Mouse (Mus musculus) right cerebral cortex, adult 18-20 months (tissue): ENCODE results near the gene Car10.

ENCODE experiments used
- DNase-seq: peaks from one replicate; pipeline ENCODE4 v3.0.0; 2022; ENCODE audit warnings: mixed read lengths

Gene Car10

GRCm38 (mm10) chr11:93594033-93594432 lies 496.2 kb downstream of the Car10 start:
- DNase-seq: no peak

- peak; percentile 28 for DNase-seq
These were observed 500.3 kb downstream of the Car10 start for GRCm38 (mm10) chr11:93598175-93598574.

- DNase-seq: no peak
These were observed 501.9 kb downstream of the Car10 start for GRCm38 (mm10) chr11:93599755-93600154.

GRCm38 (mm10) chr11:93603575-93603974 lies 505.7 kb downstream of the Car10 start:
- DNase-seq: no peak

GRCm38 (mm10) chr11:93607111-93607510 lies 509.3 kb downstream of the Car10 start:
- no peak for DNase-seq

GRCm38 (mm10) chr11:93608716-93609115 lies 510.9 kb downstream of the Car10 start:
- peak; percentile 35 for DNase-seq

- DNase-seq: no peak
These were observed 514.2 kb downstream of the Car10 start for GRCm38 (mm10) chr11:93612071-93612470.

GRCm38 (mm10) chr11:93614851-93615250 lies 517.0 kb downstream of the Car10 start:
- DNase-seq: no peak

- no peak for DNase-seq
These were observed 525.8 kb downstream of the Car10 start for GRCm38 (mm10) chr11:93623605-93624004.

GRCm38 (mm10) chr11:93639410-93639809 lies 541.6 kb downstream of the Car10 start:
- DNase-seq: no peak

- no peak for DNase-seq
These were observed 543.1 kb downstream of the Car10 start for GRCm38 (mm10) chr11:93640954-93641353.

- DNase-seq: no peak
These were observed 544.5 kb downstream of the Car10 start for GRCm38 (mm10) chr11:93642331-93642730.

- no peak for DNase-seq
These were observed 545.2 kb downstream of the Car10 start for GRCm38 (mm10) chr11:93643006-93643405.

- DNase-seq: peak; percentile 15
These were observed 545.6 kb downstream of the Car10 start for GRCm38 (mm10) chr11:93643436-93643835.

- DNase-seq: no peak
These were observed 548.4 kb downstream of the Car10 start for GRCm38 (mm10) chr11:93646216-93646615.
